Mouse (Mus musculus) heart, adult 2 months (tissue): ENCODE measurements around the gene Sgsm1. TPM values are rescaled to one million over a fixed set of nuclear protein-coding genes. Genes with fewer than 3 reads are reported as not detected.
A peak's percentile ranks its signal among the peaks of the same experiment; 100 is the strongest.
"Not testable (repeated sequence)": the region's sequence is repeated elsewhere in the genome, so short reads cannot be mapped to it uniquely, and the experiment has no call there.

Experiments
- DNase-seq, 2 experiments: peaks; one replicate each; pipeline ENCODE4 v3.0.0; 2021
- H3K27ac ChIP-seq: fragments of 200-600 bp; 2 replicates; pipeline ENCODE4 v1.8.1; 2022
- H3K27me3 ChIP-seq: fragments of 200-500 bp; 2 replicates; pipeline ENCODE4 v1.6.1; 2012; ENCODE audit warnings: mild to moderate bottlenecking, low read length, inconsistent platforms, mixed read lengths; ENCODE audit not compliant: control insufficient read depth, insufficient read depth
- H3K36me3 ChIP-seq: fragments of 200-500 bp; 2 replicates; pipeline ENCODE4 v1.6.1; 2012; ENCODE audit warnings: low read length, inconsistent platforms; ENCODE audit not compliant: control insufficient read depth, insufficient read depth
- H3K4me1 ChIP-seq: fragments of 200-500 bp; 2 replicates; pipeline ENCODE4 v1.6.1; 2011; ENCODE audit warnings: low read length; ENCODE audit not compliant: control insufficient read depth, insufficient read depth
- H3K4me3 ChIP-seq: fragments of 200-600 bp; 2 replicates; pipeline ENCODE4 v1.8.1; 2022
- H3K79me2 ChIP-seq: fragments of 200-500 bp; replicated peaks from 2 replicates; pipeline ENCODE4 v1.6.1; 2012; ENCODE audit warnings: mild to moderate bottlenecking, inconsistent platforms, low read length, moderate library complexity, mixed read lengths; ENCODE audit not compliant: control insufficient read depth, insufficient read depth
- H3K9ac ChIP-seq: fragments of 200-500 bp; 2 replicates; pipeline ENCODE4 v1.6.1; 2012; ENCODE audit warnings: low read depth, mild to moderate bottlenecking, control low read depth, inconsistent platforms, low read length, mixed read lengths
- CTCF ChIP-seq: fragments of 200-600 bp; IDR thresholded peaks from 2 replicates; pipeline ENCODE4 v1.8.1; 2022; ENCODE audit warnings: antibody characterized with exemption, mild to moderate bottlenecking, moderate library complexity
- EP300 ChIP-seq: fragments of 200-500 bp; IDR thresholded peaks from 2 replicates; pipeline ENCODE4 v1.6.1; 2011; ENCODE audit warnings: low read depth, low read length, control low read depth; ENCODE audit not compliant: insufficient read depth
- POLR2A ChIP-seq: fragments of 200-500 bp; IDR thresholded peaks from 2 replicates; pipeline ENCODE4 v1.6.1; 2011; ENCODE audit warnings: mild to moderate bottlenecking, low read depth, low read length, control low read depth; ENCODE audit not compliant: insufficient read depth
- WGBS: fragments of 180-500 bp; shearing (Covaris S2); methylation state at CpG from one replicate; pipeline ENCODE4 v1.1.7; 2018; 5-methylcytosine and 5-hydroxymethylcytosine counted together
- intact Hi-C: fragments of 180-260 bp; cut with DNase I; formaldehyde crosslinking; loops from one replicate; pipeline ENCODE4 v1.15.1; 2025
- polyA plus RNA-seq: library from polyadenylated mRNA; depleted of rRNA; stranded (reverse); fragments of >200 nt; gene quantifications from 2 replicates; pipeline ENCODE4 v1.2.3, GENCODE M21; 2012
- total RNA-seq, 2 experiments: library from RNA; stranded (reverse); gene quantifications; 2 replicates each; pipeline ENCODE4 v1.2.3; 2021

The Sgsm1 gene
- total and polyA plus RNA-seq, 3 experiments = 0.43 to 1.2 (median 0.52) TPM

DNA sequence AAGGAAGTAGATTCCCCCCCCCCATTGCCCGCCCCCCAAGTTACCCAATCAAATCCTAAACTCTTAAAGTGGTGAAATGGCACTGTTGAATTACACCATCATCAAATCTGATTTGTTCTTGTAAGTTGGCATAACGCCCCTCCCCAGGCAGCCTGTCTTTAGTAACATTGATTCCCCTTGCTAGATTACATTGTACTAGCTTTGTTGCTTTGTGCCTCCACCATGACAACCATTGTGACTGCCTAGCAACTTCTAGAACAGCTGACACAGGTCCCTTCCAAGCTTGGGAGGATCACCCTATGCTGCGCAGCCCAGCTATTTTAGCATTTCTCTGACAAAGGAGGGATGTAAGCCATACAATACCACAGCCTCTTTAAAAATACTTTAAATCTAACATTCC lies 41.2 kb upstream of the Sgsm1 start:
- DNase-seq = no peak
- WGBS = 81% methylated on average over 3 of the region's 3 CpGs
- Histone ChIP-seq H3K27me3 (peaks cover 2% of the 10 kb centered on the region), H3K9ac (no peak overlapping the region), H3K27ac (no peak overlapping the region), H3K79me2 (no peaks in the 10 kb centered on the region), H3K4me3 (no peak overlapping the region), H3K36me3 (no peaks in the 10 kb centered on the region), H3K4me1 (no peaks in the 10 kb centered on the region)
- intact Hi-C loops = no loop called here
- TF ChIP-seq EP300 (no peak), POLR2A (no peak), CTCF (no peak)

DNA sequence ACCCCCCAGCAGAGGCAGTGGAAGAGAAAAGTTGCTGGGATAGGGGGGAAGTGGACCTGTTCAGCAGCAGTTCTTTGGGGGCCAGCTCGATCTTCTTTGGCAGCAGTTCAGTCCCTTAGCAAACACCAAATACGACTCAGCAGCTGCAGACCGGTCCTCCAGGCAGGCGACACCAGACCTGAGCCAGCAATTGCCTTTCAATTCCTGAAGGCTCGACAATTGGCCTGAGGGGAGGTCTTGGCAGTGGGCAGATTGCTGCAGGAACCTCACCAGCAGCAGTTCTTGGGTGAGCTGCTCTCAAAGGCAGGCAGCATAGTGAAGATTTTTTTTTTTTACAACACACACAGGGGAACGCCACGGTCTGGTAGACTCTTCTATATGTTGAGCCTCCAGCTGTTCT lies 39.2 kb upstream of the Sgsm1 start:
- no peaks in the 10 kb centered on the region for H3K79me2 ChIP-seq
- no peak overlapping the region for H3K27ac ChIP-seq
- H3K36me3 ChIP-seq = no peaks in the 10 kb centered on the region
- no peak for TF ChIP-seq POLR2A
- TF ChIP-seq CTCF = no peak
- TF ChIP-seq EP300 = no peak
- peaks cover 6% of the 10 kb centered on the region for H3K27me3 ChIP-seq
- no peak for DNase-seq
- H3K4me1 ChIP-seq = no peaks in the 10 kb centered on the region
- WGBS = 33% methylated on average over 7 of the region's 7 CpGs
- H3K9ac ChIP-seq = no peak overlapping the region
- H3K4me3 ChIP-seq = no peak overlapping the region
- intact Hi-C loops = no loop called here

DNA sequence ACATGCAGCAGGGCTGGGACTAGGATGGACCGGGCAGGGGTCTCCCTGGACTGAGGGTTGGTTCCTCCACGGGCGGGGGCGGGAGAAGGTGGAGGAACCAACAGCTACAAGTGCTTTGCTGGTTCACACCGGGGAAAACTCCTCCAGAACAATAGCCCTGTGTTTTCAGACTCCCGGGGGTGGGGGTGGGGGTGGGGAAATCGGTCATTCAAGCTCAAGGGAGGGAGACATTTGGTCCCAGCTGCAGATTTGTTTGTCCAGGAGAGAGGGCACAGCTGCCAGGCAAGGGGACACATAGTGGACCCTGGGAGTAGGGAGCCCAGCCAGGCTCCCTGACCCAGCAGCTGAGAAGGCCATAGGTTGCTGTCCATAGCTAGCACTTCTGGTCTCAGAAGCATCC lies 38.6 kb upstream of the Sgsm1 start:
- H3K9ac ChIP-seq = no peak overlapping the region
- no peak for DNase-seq
- no peaks in the 10 kb centered on the region for H3K79me2 ChIP-seq
- TF ChIP-seq CTCF = no peak
- TF ChIP-seq POLR2A = no peak
- no peak for TF ChIP-seq EP300
- H3K4me1 ChIP-seq = no peaks in the 10 kb centered on the region
- H3K4me3 ChIP-seq = no peak overlapping the region
- H3K27ac ChIP-seq = no peak overlapping the region
- H3K27me3 ChIP-seq = peaks cover 6% of the 10 kb centered on the region
- H3K36me3 ChIP-seq = no peaks in the 10 kb centered on the region
- intact Hi-C loops = no loop called here
- 7% methylated on average over 7 of the region's 7 CpGs for WGBS

- WGBS = 21% methylated on average over 13 of the region's 13 CpGs
- no peak overlapping the region for H3K4me3 ChIP-seq
- H3K36me3 ChIP-seq = no peaks in the 10 kb centered on the region
- TF ChIP-seq EP300 (no peak), CTCF (0 out of 2 replicates have a peak, but pooled peaks have one; percentile 14)
- intact Hi-C loops = no loop called here
- DNase-seq = no peak
- no peak overlapping the region for H3K9ac ChIP-seq
- no peak overlapping the region for H3K27ac ChIP-seq
- H3K79me2 ChIP-seq = no peaks in the 10 kb centered on the region
- H3K27me3 ChIP-seq = peaks cover 6% of the 10 kb centered on the region
- H3K4me1 ChIP-seq = no peaks in the 10 kb centered on the region
Measured at GRCm38 (mm10) chr5:113348597-113348996, 38.0 kb upstream of the Sgsm1 start.

- Histone ChIP-seq H3K27me3 (peaks cover 6% of the 10 kb centered on the region), H3K36me3 (no peaks in the 10 kb centered on the region), H3K79me2 (no peaks in the 10 kb centered on the region), H3K9ac (no peak overlapping the region), H3K4me1 (no peaks in the 10 kb centered on the region), H3K27ac (no peak overlapping the region), H3K4me3 (no peak overlapping the region)
- no peak for DNase-seq
- intact Hi-C loops = no loop called here
- TF ChIP-seq CTCF = no peak
- no peak for TF ChIP-seq POLR2A
- no peak for TF ChIP-seq EP300
- 33% methylated on average over 12 of the region's 12 CpGs for WGBS
Measured at GRCm38 (mm10) chr5:113347593-113347992, 37.0 kb upstream of the Sgsm1 start.

- H3K4me3 ChIP-seq, intact Hi-C loops, H3K27ac ChIP-seq, H3K79me2 ChIP-seq, H3K36me3 ChIP-seq, H3K9ac ChIP-seq, H3K4me1 ChIP-seq, DNase-seq, H3K27me3 ChIP-seq: not testable (repeated sequence)
- WGBS = 29% methylated on average over 6 of the region's 6 CpGs
Measured at GRCm38 (mm10) chr5:113346651-113347050, 36.1 kb upstream of the Sgsm1 start.
